Mouse (Mus musculus): Measurements from ENCODE around the gene Col2a1. TPM values are rescaled to one million over a fixed set of nuclear protein-coding genes. Genes with fewer than 3 reads are reported as not detected.
A peak's percentile ranks its signal among the peaks of the same experiment; 100 is the strongest.

Col2a1 gene
- polyA plus RNA-seq, 1 experiment from 2014 or later, result 237 TPM

DNA sequence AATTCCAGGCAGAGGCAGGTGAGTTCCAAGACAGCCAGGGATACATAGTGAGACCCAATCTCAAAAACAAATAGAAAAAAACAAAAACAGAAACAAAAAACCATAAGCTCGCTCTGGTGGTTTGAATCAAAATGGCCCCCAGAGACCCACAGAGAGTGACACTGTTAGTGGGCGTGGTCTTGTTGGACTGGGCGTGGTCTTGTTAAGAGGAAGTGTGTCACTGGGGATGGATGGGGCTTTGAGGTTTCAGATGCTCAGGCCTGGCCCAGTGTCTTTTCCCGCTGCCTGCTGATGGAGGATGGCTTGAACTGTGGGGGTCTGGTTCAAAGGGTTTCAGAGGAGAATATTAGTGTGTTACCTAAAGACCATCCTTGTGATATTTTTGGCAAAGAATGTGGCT, 13.4 kb upstream of the Col2a1 start:
- ATAC-seq (ENCODE audit: insufficient number of reproducible peaks, low FRiP score, low TSS enrichment, low read depth) (no peak), DNase-seq (ENCODE audit: low spot score) (no peak)
- WGBS, result 82% methylated on average over 4 of the region's 4 CpGs
- Histone ChIP-seq H3K4me2 (ENCODE audit: low read depth, severe bottlenecking) (no peak overlapping the region), H3K9me3 (ENCODE audit: control insufficient read depth, low read length) (no peaks in the 10 kb centered on the region), H3K27ac (replicated peaks; ENCODE audit: low read depth, low read length) (no peak overlapping the region), H3K9ac (ENCODE audit: low read length) (no peak overlapping the region), H3K27me3 (ENCODE audit: control insufficient read depth, insufficient read depth, low read length) (no peaks in the 10 kb centered on the region), H3K36me3 (ENCODE audit: control insufficient read depth, insufficient read depth, low read length) (no peaks in the 10 kb centered on the region), H3K4me3 (ENCODE audit: low read depth, low read length) (no peak overlapping the region), H3K4me1 (ENCODE audit: control insufficient read depth, insufficient read depth, low read length) (peaks cover 3% of the 10 kb centered on the region)

- 77% methylated on average over 6 of the region's 6 CpGs for WGBS
- H3K9me3 ChIP-seq (ENCODE audit: control insufficient read depth, low read length), result no peaks in the 10 kb centered on the region
These were observed 8.3 kb upstream of the Col2a1 start for GRCm38 (mm10) chr15:98012810-98013209.

GRCm38 (mm10) chr15:98005181-98005580, 686 bp upstream of the Col2a1 start:
- DNase-seq (ENCODE audit: low spot score) (no peak), ATAC-seq (ENCODE audit: insufficient number of reproducible peaks, low FRiP score, low TSS enrichment, low read depth) (0 out of 2 replicates have a peak, but pooled peaks have one; percentile 23)
- peak overlapping the region; percentile 81 for H3K4me2 ChIP-seq (ENCODE audit: low read depth, severe bottlenecking)
- no peaks in the 10 kb centered on the region for H3K9me3 ChIP-seq (ENCODE audit: control insufficient read depth, low read length)
- H3K4me3 ChIP-seq (ENCODE audit: low read depth, low read length), result peak overlapping the region; percentile 71
- H3K36me3 ChIP-seq (ENCODE audit: control insufficient read depth, insufficient read depth, low read length), result no peaks in the 10 kb centered on the region
- H3K27ac ChIP-seq (replicated peaks; ENCODE audit: low read depth, low read length), result peak overlapping the region; percentile 95
- peaks cover 21% of the 10 kb centered on the region for H3K4me1 ChIP-seq (ENCODE audit: control insufficient read depth, insufficient read depth, low read length)
- H3K27me3 ChIP-seq (ENCODE audit: control insufficient read depth, insufficient read depth, low read length), result peaks cover 17% of the 10 kb centered on the region
- H3K9ac ChIP-seq (ENCODE audit: low read length), result peak overlapping the region; percentile 92
- WGBS, result 5% methylated on average over 11 of the region's 11 CpGs

More at GRCm38 (mm10) chr15:98012810-98013209, 8.3 kb upstream of the Col2a1 start:
- Histone ChIP-seq H3K9ac (ENCODE audit: low read length) (no peak overlapping the region), H3K27me3 (ENCODE audit: control insufficient read depth, insufficient read depth, low read length) (no peaks in the 10 kb centered on the region), H3K36me3 (ENCODE audit: control insufficient read depth, insufficient read depth, low read length) (no peaks in the 10 kb centered on the region), H3K4me2 (ENCODE audit: low read depth, severe bottlenecking) (no peak overlapping the region), H3K4me3 (ENCODE audit: low read depth, low read length) (no peak overlapping the region), H3K27ac (replicated peaks; ENCODE audit: low read depth, low read length) (no peak overlapping the region), H3K4me1 (ENCODE audit: control insufficient read depth, insufficient read depth, low read length) (no peaks in the 10 kb centered on the region)
- ATAC-seq (ENCODE audit: insufficient number of reproducible peaks, low FRiP score, low TSS enrichment, low read depth) (no peak), DNase-seq (ENCODE audit: low spot score) (no peak)

GRCm38 (mm10) chr15:98004740-98005159, 255 bp upstream of the Col2a1 start:
- peaks cover 21% of the 10 kb centered on the region for H3K27me3 ChIP-seq (ENCODE audit: control insufficient read depth, insufficient read depth, low read length)
- 2% methylated on average over 18 of the region's 19 CpGs for WGBS
- DNase-seq (ENCODE audit: low spot score), result peak; percentile 89
- no peaks in the 10 kb centered on the region for H3K36me3 ChIP-seq (ENCODE audit: control insufficient read depth, insufficient read depth, low read length)
- peak overlapping the region; percentile 81 for H3K4me2 ChIP-seq (ENCODE audit: low read depth, severe bottlenecking)
- no peaks in the 10 kb centered on the region for H3K9me3 ChIP-seq (ENCODE audit: control insufficient read depth, low read length)
- H3K4me1 ChIP-seq (ENCODE audit: control insufficient read depth, insufficient read depth, low read length), result peaks cover 24% of the 10 kb centered on the region
- peak overlapping the region; percentile 92 for H3K9ac ChIP-seq (ENCODE audit: low read length)
- peak overlapping the region; percentile 95 for H3K27ac ChIP-seq (replicated peaks; ENCODE audit: low read depth, low read length)
- H3K4me3 ChIP-seq (ENCODE audit: low read depth, low read length), result peak overlapping the region; percentile 71
- peak; percentile 79 for ATAC-seq (ENCODE audit: insufficient number of reproducible peaks, low FRiP score, low TSS enrichment, low read depth)

GRCm38 (mm10) chr15:98002991-98003821, 1.3 kb downstream of the Col2a1 start:
- peaks cover 29% of the 10 kb centered on the region for H3K27me3 ChIP-seq (ENCODE audit: control insufficient read depth, insufficient read depth, low read length)

GRCm38 (mm10) chr15:98002113-98002990, 2.1 kb downstream of the Col2a1 start:
- Histone ChIP-seq H3K4me1 (ENCODE audit: control insufficient read depth, insufficient read depth, low read length) (peaks cover 27% of the 10 kb centered on the region), H3K4me2 (ENCODE audit: low read depth, severe bottlenecking) (peak overlapping the region; percentile 81), H3K27me3 (ENCODE audit: control insufficient read depth, insufficient read depth, low read length) (peaks cover 31% of the 10 kb centered on the region), H3K9ac (ENCODE audit: low read length) (peak overlapping the region; percentile 92), H3K36me3 (ENCODE audit: control insufficient read depth, insufficient read depth, low read length) (no peaks in the 10 kb centered on the region), H3K4me3 (ENCODE audit: low read depth, low read length) (peak overlapping the region; percentile 71), H3K9me3 (ENCODE audit: control insufficient read depth, low read length) (no peaks in the 10 kb centered on the region), H3K27ac (replicated peaks; ENCODE audit: low read depth, low read length) (peak overlapping the region; percentile 95)
- ATAC-seq (ENCODE audit: insufficient number of reproducible peaks, low FRiP score, low TSS enrichment, low read depth) (0 out of 2 replicates have a peak, but pooled peaks have one; percentile 31), DNase-seq (ENCODE audit: low spot score) (peak; percentile 78)
- under 1% methylated on average over 42 of the region's 42 CpGs for WGBS

More at GRCm38 (mm10) chr15:98002991-98003821, 1.3 kb downstream of the Col2a1 start:
- ATAC-seq (ENCODE audit: insufficient number of reproducible peaks, low FRiP score, low TSS enrichment, low read depth) (no peak), DNase-seq (ENCODE audit: low spot score) (peak; percentile 82)
- Histone ChIP-seq H3K4me3 (ENCODE audit: low read depth, low read length) (peak overlapping the region; percentile 71), H3K27ac (replicated peaks; ENCODE audit: low read depth, low read length) (peak overlapping the region; percentile 95), H3K4me2 (ENCODE audit: low read depth, severe bottlenecking) (peak overlapping the region; percentile 81), H3K9ac (ENCODE audit: low read length) (peak overlapping the region; percentile 92), H3K36me3 (ENCODE audit: control insufficient read depth, insufficient read depth, low read length) (no peaks in the 10 kb centered on the region), H3K9me3 (ENCODE audit: control insufficient read depth, low read length) (no peaks in the 10 kb centered on the region), H3K4me1 (ENCODE audit: control insufficient read depth, insufficient read depth, low read length) (peaks cover 27% of the 10 kb centered on the region)
- under 1% methylated on average over 42 of the region's 42 CpGs for WGBS

DNA sequence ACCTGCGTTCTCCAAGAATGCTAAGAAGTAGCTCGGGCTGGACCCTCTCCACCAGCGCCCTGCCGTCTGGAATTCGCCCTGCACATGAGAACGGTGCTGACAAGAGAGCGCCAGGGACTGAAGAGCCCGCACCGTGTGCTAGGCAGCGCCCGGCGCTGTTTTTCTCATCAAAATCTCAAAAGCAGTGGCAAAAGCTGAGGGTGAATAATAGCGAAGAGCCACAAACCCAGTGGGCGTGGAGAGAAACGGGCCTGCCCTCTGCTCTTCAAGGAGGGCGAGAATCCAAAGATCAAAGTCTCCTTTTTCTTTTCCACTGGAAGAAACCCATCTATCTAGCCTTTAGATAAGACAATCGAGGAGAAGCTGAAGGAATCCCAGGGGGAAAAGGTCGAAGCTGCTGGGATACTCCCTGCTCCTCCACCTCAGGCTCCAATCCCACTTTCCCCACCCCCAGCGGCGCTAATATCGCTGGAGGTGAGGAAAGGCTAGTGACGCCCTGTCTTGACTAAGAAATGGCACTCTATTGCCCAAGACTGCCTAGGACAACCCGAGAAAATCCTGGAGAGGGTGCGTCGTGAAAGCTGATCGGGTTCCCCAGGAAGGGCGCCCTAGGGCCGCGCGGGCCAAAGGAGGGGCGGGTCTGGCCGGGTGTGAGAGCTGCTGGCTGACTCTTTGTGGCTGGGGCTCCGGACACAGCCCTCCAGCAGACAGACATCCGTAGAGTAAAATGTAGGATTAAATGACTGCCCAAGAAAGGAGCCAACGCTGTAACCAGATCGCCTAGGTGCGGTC, 3.0 kb downstream of the Col2a1 start:
- peak overlapping the region; percentile 71 for H3K4me3 ChIP-seq (ENCODE audit: low read depth, low read length)
- under 1% methylated on average over 37 of the region's 37 CpGs for WGBS
- peak overlapping the region; percentile 92 for H3K9ac ChIP-seq (ENCODE audit: low read length)
- H3K4me2 ChIP-seq (ENCODE audit: low read depth, severe bottlenecking), result peak overlapping the region; percentile 81
- H3K27ac ChIP-seq (replicated peaks; ENCODE audit: low read depth, low read length), result peak overlapping the region; percentile 95
- peak; percentile 72 for DNase-seq (ENCODE audit: low spot score)
- H3K27me3 ChIP-seq (ENCODE audit: control insufficient read depth, insufficient read depth, low read length), result peaks cover 31% of the 10 kb centered on the region
- no peaks in the 10 kb centered on the region for H3K36me3 ChIP-seq (ENCODE audit: control insufficient read depth, insufficient read depth, low read length)
- H3K9me3 ChIP-seq (ENCODE audit: control insufficient read depth, low read length), result no peaks in the 10 kb centered on the region
- ATAC-seq (ENCODE audit: insufficient number of reproducible peaks, low FRiP score, low TSS enrichment, low read depth), result no peak
- peaks cover 27% of the 10 kb centered on the region for H3K4me1 ChIP-seq (ENCODE audit: control insufficient read depth, insufficient read depth, low read length)

Measured in limb, embryonic 11.5 days (tissue).